7 mouse cellular contexts compared by ENCODE assay signal in the genomic region with DNA sequence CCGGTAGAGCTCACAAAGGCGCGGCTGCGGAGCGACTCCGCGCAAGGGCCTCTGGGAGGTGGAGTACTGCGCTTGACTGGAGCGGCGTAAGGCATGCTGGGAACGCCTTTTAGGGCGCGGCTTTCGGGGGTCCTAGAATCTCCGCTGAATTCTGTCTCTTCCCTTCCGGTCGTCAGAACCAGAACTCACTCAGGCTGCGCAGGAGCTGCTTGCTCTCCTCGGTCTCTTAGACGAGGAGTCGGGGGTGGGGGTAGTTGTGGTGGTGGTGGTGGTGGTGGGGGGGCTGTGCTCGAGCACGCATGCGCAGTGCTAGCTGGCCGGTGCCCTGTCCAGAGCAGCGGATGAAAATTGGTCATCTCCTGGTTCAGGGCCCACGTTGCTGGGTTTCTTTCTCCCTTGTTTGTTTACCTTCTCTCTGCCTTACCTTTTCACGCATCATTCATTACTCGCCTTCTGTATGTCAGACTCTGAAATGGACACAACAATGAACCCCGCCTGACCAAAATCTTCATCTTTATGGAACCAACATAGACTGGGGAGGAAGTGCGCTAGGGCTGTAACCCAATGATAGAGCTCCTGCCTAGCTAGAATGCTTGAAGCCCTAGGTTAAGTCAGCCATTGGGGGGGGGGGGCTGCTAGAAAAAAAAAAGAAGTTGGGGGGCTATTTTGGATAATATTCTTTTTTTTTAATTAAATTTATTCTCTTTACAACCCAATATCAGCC. TPM values are rescaled to one million over a fixed set of nuclear protein-coding genes. Genes with fewer than 3 reads are reported as not detected.
A peak's percentile ranks its signal among the peaks of the same experiment; 100 is the strongest.
DNase-seq lines count a peak whose midpoint lies in the region; ATAC-seq and TF ChIP-seq lines count a peak whose summit lies in the region.

A gene (minus strand): TSS at position 53 of the 724 bp plus-strand sequence.

- H3K27ac ChIP-seq in limb, embryonic 14.5 days (replicated peaks; ENCODE audit: low read depth, low read length) = peak within 1 kb of the TSS; percentile 83
- peak within 1 kb of the TSS; percentile 94 for H3K27ac ChIP-seq in midbrain, embryonic 16.5 days (ENCODE audit: low read length)
- peak within 1 kb of the TSS; percentile 34; the same call in 1 of the 2 replicates for H3K27ac ChIP-seq in spleen, adult 2 months (ENCODE audit: insufficient read depth, low read length)

- peaks cover 10% of the 10 kb centered on the region for H3K36me3 ChIP-seq in limb, embryonic 14.5 days (ENCODE audit: control insufficient read depth, insufficient read depth, low read length)
- peaks cover 6% of the 10 kb centered on the region for H3K36me3 ChIP-seq in midbrain, embryonic 16.5 days (ENCODE audit: control insufficient read depth, insufficient read depth, low read length)
- H3K36me3 ChIP-seq in spleen, adult 2 months (ENCODE audit: control insufficient read depth, insufficient read depth, low read length) = no peaks in the 10 kb centered on the region

- DNase-seq in brain, embryonic 14.5 days (ENCODE audit: low read depth) = peak; percentile 97
- DNase-seq in heart, adult 9 months (ENCODE audit: low spot score in 2 of 2) = peak; percentile 81 to 85
- peak; percentile 78 for DNase-seq in kidney, adult 9 months
- peak; percentile 92 for DNase-seq in limb, embryonic 14.5 days (ENCODE audit: low spot score)
- peak; percentile 46 to 79 for DNase-seq in spleen, adult 2 months (ENCODE audit: low read depth in 1 of 2, low spot score in 2 of 2)

- ATAC-seq in erythroblast, adult 5-6 weeks (replicated peaks; ENCODE audit: low FRiP score, poor library complexity, severe bottlenecking) = peak; percentile 87
- ATAC-seq in limb, embryonic 14.5 days (ENCODE audit: low FRiP score, low read depth) = peak; percentile 97
- peak; percentile 94 for ATAC-seq in midbrain, embryonic 16.5 days

- peak; percentile 32; the same call in 1 of the 2 replicates for TF ChIP-seq POLR2A in brain, embryonic 14.5 days (IDR thresholded peaks at IDR 0.05; ENCODE audit: borderline replicate concordance, extremely low read depth, insufficient read depth, insufficient read length, poor library complexity, severe bottlenecking)
- TF ChIP-seq POLR2A in limb, embryonic 14.5 days (IDR thresholded peaks at IDR 0.05; ENCODE audit: borderline replicate concordance, extremely low read depth, insufficient read depth, insufficient read length) = no peak
- no peak for TF ChIP-seq POLR2A in spleen, adult 2 months (IDR thresholded peaks at IDR 0.05; ENCODE audit: low read depth, low read length)

- H3K4me3 ChIP-seq in limb, embryonic 14.5 days (replicated peaks; ENCODE audit: low read length) = peak within 1 kb of the TSS; percentile 65
- peak within 1 kb of the TSS; percentile 70 for H3K4me3 ChIP-seq in midbrain, embryonic 16.5 days (ENCODE audit: low read depth, low read length)
- H3K4me3 ChIP-seq in spleen, adult 2 months (ENCODE audit: extremely low read depth, insufficient read depth, insufficient read length) = peak within 1 kb of the TSS; percentile 72

- TF ChIP-seq CTCF in brain, embryonic 14.5 days (IDR thresholded peaks at IDR 0.05; ENCODE audit: borderline replicate concordance, extremely low read depth, insufficient read depth, insufficient read length) = no peak
- TF ChIP-seq CTCF in spleen, adult 2 months (IDR thresholded peaks at IDR 0.05; ENCODE audit: extremely low read depth, insufficient read depth, insufficient read length, insufficient replicate concordance) = no peak

- WGBS in limb, embryonic 14.5 days = 5% methylated on average over 28 of the region's 31 CpGs
- WGBS in midbrain, embryonic 16.5 days = 4% methylated on average over 31 of the region's 31 CpGs
- 7% methylated on average over 31 of the region's 31 CpGs for WGBS in spleen, adult 2 months

- H3K9ac ChIP-seq in limb, embryonic 14.5 days (ENCODE audit: low read depth, low read length, severe bottlenecking) = peak within 1 kb of the TSS; percentile 88
- peak within 1 kb of the TSS; percentile 82 for H3K9ac ChIP-seq in midbrain, embryonic 16.5 days (ENCODE audit: low read depth, low read length)

- H3K4me1 ChIP-seq in limb, embryonic 14.5 days (ENCODE audit: control insufficient read depth, insufficient read depth, low read length) = peaks cover 8% of the 10 kb centered on the region
- peaks cover 7% of the 10 kb centered on the region for H3K4me1 ChIP-seq in midbrain, embryonic 16.5 days (ENCODE audit: control insufficient read depth, insufficient read depth, low read length)
- no peaks in the 10 kb centered on the region; the same call in 1 of the 2 replicates for H3K4me1 ChIP-seq in spleen, adult 2 months (ENCODE audit: control insufficient read depth, insufficient read depth, insufficient read length)

- H3K27me3 ChIP-seq in limb, embryonic 14.5 days (ENCODE audit: control insufficient read depth, insufficient read depth, low read length) = no peaks in the 10 kb centered on the region
- H3K27me3 ChIP-seq in midbrain, embryonic 16.5 days (ENCODE audit: control insufficient read depth, insufficient read depth, low read depth, low read length) = no peaks in the 10 kb centered on the region
- no peaks in the 10 kb centered on the region for H3K27me3 ChIP-seq in spleen, adult 2 months (ENCODE audit: control insufficient read depth, insufficient read depth, low read length)

- H3K4me2 ChIP-seq in limb, embryonic 14.5 days (replicated peaks; ENCODE audit: low read depth, low read length, severe bottlenecking) = peak within 1 kb of the TSS; percentile 78
- peak within 1 kb of the TSS; percentile 55 for H3K4me2 ChIP-seq in midbrain, embryonic 16.5 days (ENCODE audit: low read length)

- H3K9me3 ChIP-seq in limb, embryonic 14.5 days (ENCODE audit: control insufficient read depth, low read length) = no peaks in the 10 kb centered on the region
- no peaks in the 10 kb centered on the region for H3K9me3 ChIP-seq in midbrain, embryonic 16.5 days (replicated peaks; ENCODE audit: control insufficient read depth, low read length, poor library complexity, severe bottlenecking)

RNA-seq across cellular contexts. Expression of the gene that starts here (rescaled TPM):
- 9.5 and 9.9 TPM in 2 replicates for polyA plus RNA-seq in brain, embryonic 14.5 days (2012; rRNA removed)
- not detected in 2 replicates for total RNA-seq in erythroblast, adult 5-6 weeks (2015; ENCODE audit: low replicate concordance)
- not detected in 2 replicates for total RNA-seq in erythroblast, adult 5-6 weeks (2017; ENCODE audit: low replicate concordance)
- 6.1 and 6.2 TPM in 2 replicates for polyA plus RNA-seq in limb, embryonic 14.5 days (2012; rRNA removed)
- 5.4 and 6.4 TPM in 2 replicates for polyA plus RNA-seq in limb, embryonic 14.5 days (2014; fragmentation: Nextera tagmentation; extraction: Ambion mirVana)
- 16.9 and 17.4 TPM in 2 replicates for polyA plus RNA-seq in midbrain, embryonic 16.5 days (2015; fragmentation: Nextera tagmentation; extraction: Ambion mirVana)
- polyA plus RNA-seq in spleen, adult 2 months (2012; rRNA removed) = 0.56 and 0.77 TPM in 2 replicates

Comparison
In these comparisons a context has a peak if more than half of its experiments do, and no peak if none do; other contexts are left out.
1. Peak in every context shown above with its lines: DNase-seq, ATAC-seq, H3K4me3 ChIP-seq and H3K27ac ChIP-seq.
2. Peak in ATAC-seq in erythroblast, adult 5-6 weeks; RNA of the gene not detected or under 1 TPM.
3. Peak in DNase-seq, H3K4me3 ChIP-seq and H3K27ac ChIP-seq in spleen, adult 2 months; RNA of the gene not detected or under 1 TPM.
4. H3K27ac ChIP-seq: peak in every context shown above with its lines; median percentile 94 in midbrain, embryonic 16.5 days; 83 in limb, embryonic 14.5 days; 34 in spleen, adult 2 months.